Mouse (Mus musculus) liver, embryonic 11.5 days (tissue): ENCODE results near the gene Tsga10ip. TPM values are rescaled to one million over a fixed set of nuclear protein-coding genes. Genes with fewer than 3 reads are reported as not detected.

ENCODE experiments used
- ATAC-seq: fragments of 200-750 bp; cut with Nextera tagmentation; replicated peaks from 2 replicates; pipeline ENCODE4 v1.8.0; 2017; ENCODE audit warnings: moderate number of reproducible peaks, mild to moderate bottlenecking, moderate TSS enrichment, moderate library complexity; ENCODE audit not compliant: low FRiP score
- DNase-seq: peaks from one replicate; pipeline ENCODE4 v3.0.0-alpha.2; 2017; ENCODE audit warnings: low spot score
- H3K27ac ChIP-seq: fragments of 300-500 bp; sonication (generic); 2 replicates; pipeline ENCODE4 v1.5.1; 2014; ENCODE audit warnings: mild to moderate bottlenecking, low read depth, low read length, control low read depth
- H3K27me3 ChIP-seq: fragments of 300-500 bp; sonication (generic); replicated peaks from 2 replicates; pipeline ENCODE4 v1.6.1; 2014; ENCODE audit warnings: low read length, mixed read lengths; ENCODE audit not compliant: control insufficient read depth, insufficient read depth
- H3K36me3 ChIP-seq: fragments of 300-500 bp; sonication (generic); 2 replicates; pipeline ENCODE4 v1.6.1; 2014; ENCODE audit warnings: mild to moderate bottlenecking, low read length, moderate library complexity, mixed read lengths; ENCODE audit not compliant: control insufficient read depth, insufficient read depth
- H3K4me1 ChIP-seq: fragments of 300-500 bp; sonication (generic); replicated peaks from 2 replicates; pipeline ENCODE4 v1.6.1; 2014; ENCODE audit warnings: low read length, mixed read lengths; ENCODE audit not compliant: control insufficient read depth, insufficient read depth
- H3K4me2 ChIP-seq: fragments of 300-500 bp; sonication (generic); 2 replicates; pipeline ENCODE4 v1.6.1; 2014; ENCODE audit warnings: mild to moderate bottlenecking, control low read depth, moderate library complexity
- H3K4me3 ChIP-seq: fragments of 300-500 bp; sonication (generic); 2 replicates; pipeline ENCODE4 v1.5.1; 2014; ENCODE audit warnings: low read depth, low read length, control low read depth
- H3K9ac ChIP-seq: fragments of 300-500 bp; sonication (generic); 2 replicates; pipeline ENCODE4 v1.6.1; 2014; ENCODE audit warnings: low read depth, low read length, control low read depth
- H3K9me3 ChIP-seq: fragments of 300-500 bp; sonication (generic); 2 replicates; pipeline ENCODE4 v1.6.1; 2016; ENCODE audit warnings: low read length, inconsistent platforms, mixed read lengths; ENCODE audit not compliant: control insufficient read depth
- WGBS: fragments of 180-500 bp; shearing (Covaris S2); extraction: QIAGEN DNeasy Blood & Tissue Kit; methylation state at CpG from one replicate; pipeline ENCODE4 v1.1.7; 2014; 5-methylcytosine and 5-hydroxymethylcytosine counted together
- polyA plus RNA-seq: library from polyadenylated mRNA; unstranded; fragments of >200 nt; fragmentation: Nextera tagmentation; extraction: Ambion mirVana; gene quantifications from 2 replicates; pipeline ENCODE4 v1.2.1, GENCODE M21; 2014

The Tsga10ip gene
- polyA plus RNA-seq: 0.30 and 1.2 TPM in 2 replicates

DNA sequence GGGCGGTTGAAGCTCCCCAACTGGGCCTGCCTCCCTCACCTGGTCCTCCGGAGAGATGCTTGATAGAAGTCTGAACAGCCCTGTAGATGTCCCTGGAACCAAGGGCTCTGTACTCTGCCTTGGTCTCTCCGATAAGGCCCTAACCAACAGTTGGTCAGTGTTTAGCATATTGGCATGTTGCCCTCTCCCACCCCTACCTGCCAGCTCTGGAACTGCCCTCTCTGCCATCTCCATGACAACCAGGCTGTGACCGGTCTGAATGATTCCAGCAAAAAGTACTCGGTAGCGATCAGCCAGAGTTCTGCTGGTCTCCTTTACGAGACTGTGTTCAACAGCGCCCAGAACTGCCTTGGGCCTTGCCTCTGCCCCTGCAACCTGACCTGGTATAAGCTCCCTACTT is at the start of gene Tsga10ip:
Gene Tsga10ip (minus strand): TSS at position 234 of the 400 bp plus-strand sequence.
- Histone ChIP-seq H3K36me3 (no peaks in the 10 kb centered on the region), H3K27me3 (no peaks in the 10 kb centered on the region), H3K4me1 (no peaks in the 10 kb centered on the region), H3K9ac (no peak within 1 kb of the TSS), H3K4me2 (no peak within 1 kb of the TSS), H3K9me3 (no peaks in the 10 kb centered on the region), H3K27ac (no peak within 1 kb of the TSS), H3K4me3 (no peak within 1 kb of the TSS)
- no peak for DNase-seq
- ATAC-seq: no peak
- 85% methylated on average over 8 of the region's 8 CpGs for WGBS

DNA sequence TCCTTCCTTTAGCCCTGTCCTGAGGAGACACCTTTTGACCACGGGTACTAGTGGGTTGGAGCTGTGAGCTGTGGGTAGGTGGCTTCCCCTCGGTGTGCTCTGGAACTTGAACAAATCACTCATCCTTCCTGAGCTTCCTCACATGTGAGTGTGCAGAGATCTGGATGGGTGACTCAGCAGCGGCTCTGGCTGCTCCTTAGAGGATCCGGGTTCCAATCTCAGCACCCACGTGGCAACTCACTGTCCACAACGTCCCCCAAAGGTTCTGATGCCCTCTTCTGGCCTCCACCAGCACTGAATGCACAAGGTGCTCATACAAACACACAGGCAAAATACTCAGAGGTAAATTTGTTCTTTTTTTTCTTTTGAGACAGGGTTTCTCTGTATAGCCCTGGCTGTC is 49.4 kb upstream of the Tsga10ip start:
- Histone ChIP-seq H3K4me3 (no peak overlapping the region), H3K4me1 (peaks cover 33% of the 10 kb centered on the region), H3K27me3 (peaks cover 25% of the 10 kb centered on the region), H3K9ac (no peak overlapping the region), H3K36me3 (0 out of 2 replicates have a peak, but pooled peaks cover 2% of the 10 kb centered on the region), H3K9me3 (no peaks in the 10 kb centered on the region), H3K4me2 (no peak overlapping the region), H3K27ac (no peak overlapping the region)
- no peak for ATAC-seq
- no peak for DNase-seq
- WGBS: 68% methylated on average over 6 of the region's 6 CpGs

DNA sequence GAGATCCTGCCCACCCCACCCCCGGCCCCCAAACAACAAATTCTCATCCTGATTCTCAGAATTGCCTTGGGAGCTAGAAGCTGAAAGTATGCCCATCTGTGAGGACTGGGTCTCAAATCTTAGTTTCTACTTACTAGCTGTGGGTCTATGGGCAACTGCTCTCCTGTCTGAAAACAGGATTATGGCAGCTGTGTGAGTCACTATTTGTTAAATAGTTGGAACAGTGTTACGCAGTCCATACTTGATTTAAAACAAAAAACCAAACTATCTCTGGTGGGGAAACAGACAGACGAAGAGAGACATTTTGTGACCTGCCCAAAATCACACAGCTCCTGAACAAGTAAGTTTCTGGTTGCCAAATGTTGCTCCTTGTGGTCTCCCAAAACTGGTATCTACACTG is 47.3 kb upstream of the Tsga10ip start:
- 78% methylated on average over 3 of the region's 3 CpGs for WGBS
- no peak for DNase-seq

DNA sequence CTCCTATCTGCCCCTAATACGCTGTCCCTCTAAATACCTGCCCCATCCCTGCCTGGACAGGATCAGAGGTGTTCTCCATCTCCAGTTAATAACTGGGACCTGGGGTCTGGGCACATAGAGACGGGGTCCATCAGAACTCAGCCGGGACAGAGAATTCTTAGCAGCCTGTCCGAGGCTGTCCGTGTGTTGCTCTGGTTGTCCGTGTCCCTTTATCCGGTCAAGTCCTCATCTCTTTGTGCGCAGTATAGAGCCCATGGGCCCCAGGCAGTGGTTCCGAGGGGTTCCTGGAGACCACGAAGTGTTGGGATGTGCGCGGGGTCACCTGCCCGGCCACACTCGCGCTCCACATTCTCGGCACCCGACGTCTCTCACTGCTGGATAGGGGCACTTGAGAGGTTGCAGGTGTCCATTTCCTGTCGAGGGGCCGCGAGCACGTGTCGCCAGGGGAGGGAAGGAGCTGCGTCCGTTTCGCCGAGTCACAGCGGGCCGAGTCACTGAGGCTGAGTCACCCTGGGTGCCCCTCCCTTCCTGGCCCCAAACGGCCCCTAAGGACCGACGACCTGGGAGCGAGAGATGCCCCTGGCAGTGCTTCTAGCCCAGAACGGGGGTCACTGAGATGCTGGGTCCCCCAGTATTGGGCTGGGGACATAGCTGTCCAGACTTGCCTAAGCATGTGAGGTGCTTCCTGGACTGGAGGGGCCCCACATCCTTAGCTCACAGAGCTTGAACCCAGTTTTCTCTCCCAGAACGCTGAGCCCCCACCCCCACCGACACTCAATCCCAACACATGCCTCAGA is 46.2 kb upstream of the Tsga10ip start:
- Histone ChIP-seq H3K4me1 (peaks cover 15% of the 10 kb centered on the region), H3K36me3 (no peaks in the 10 kb centered on the region), H3K9ac (peak overlapping the region; percentile 46; the same call in 1 of the 2 replicates), H3K27ac (no peak overlapping the region), H3K4me2 (peak overlapping the region; percentile 99), H3K27me3 (peaks cover 33% of the 10 kb centered on the region), H3K9me3 (no peaks in the 10 kb centered on the region), H3K4me3 (peak overlapping the region; percentile 64)
- DNase-seq (peak; percentile 64), ATAC-seq (peak; percentile 60)
- 6% methylated on average over 36 of the region's 36 CpGs for WGBS

More for the DNA sequence above, 47.3 kb upstream of the Tsga10ip start:
- Histone ChIP-seq H3K4me3 (no peak overlapping the region), H3K4me1 (peaks cover 15% of the 10 kb centered on the region), H3K9ac (no peak overlapping the region), H3K27me3 (peaks cover 30% of the 10 kb centered on the region), H3K27ac (no peak overlapping the region), H3K9me3 (no peaks in the 10 kb centered on the region), H3K4me2 (no peak overlapping the region), H3K36me3 (0 out of 2 replicates have a peak, but pooled peaks cover 2% of the 10 kb centered on the region)
- no peak for ATAC-seq

DNA sequence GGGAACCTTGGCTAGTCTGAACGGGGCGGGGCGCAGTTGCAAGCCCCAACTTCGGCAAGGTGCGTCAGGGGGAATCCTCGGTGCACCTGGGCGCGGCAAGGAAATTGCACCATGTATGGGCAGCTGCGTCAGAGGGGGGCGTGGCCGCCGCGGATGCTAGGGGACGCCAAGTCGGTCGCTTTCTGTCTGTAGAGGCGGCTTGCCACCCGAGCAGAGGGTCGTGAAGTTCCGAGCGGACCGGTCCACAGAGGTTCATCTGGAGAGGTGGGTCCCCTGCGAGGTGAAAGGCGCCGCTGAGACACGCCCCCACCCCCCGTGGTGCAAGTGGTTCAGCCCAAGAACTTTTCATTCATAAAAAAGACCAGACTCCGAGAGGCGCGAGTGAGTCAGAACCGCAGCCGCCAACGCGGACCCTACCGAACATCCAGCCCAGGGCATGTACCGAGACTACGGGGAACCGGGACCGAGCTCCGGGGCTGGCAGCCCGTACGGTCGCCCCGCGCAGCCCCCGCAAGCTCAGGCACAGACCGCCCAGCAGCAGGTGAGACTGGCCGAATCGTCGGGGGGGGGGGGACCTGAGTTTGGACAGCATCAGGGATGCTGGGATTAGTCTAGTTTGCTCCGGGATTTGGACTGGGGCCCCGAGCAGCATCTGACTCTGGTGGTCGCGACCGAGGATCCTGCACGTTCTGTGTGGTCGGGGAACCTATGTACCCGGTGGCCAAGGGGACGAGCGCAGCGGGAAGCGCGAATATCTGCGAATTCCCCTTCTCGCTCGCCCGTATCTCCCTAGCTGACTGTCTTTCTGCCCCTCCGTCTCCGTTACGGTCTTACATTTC is 45.4 kb upstream of the Tsga10ip start, which contains the start of gene Fosl1:
Gene Fosl1 (plus strand): TSS at position 33 of the 839 bp plus-strand sequence.
- peak within 1 kb of the TSS; percentile 46 for H3K9ac ChIP-seq
- H3K4me2 ChIP-seq: peak within 1 kb of the TSS; percentile 99
- H3K4me1 ChIP-seq: peaks cover 15% of the 10 kb centered on the region
- H3K27me3 ChIP-seq: peaks cover 33% of the 10 kb centered on the region
- no peaks in the 10 kb centered on the region for H3K9me3 ChIP-seq
- peak; percentile 75 for DNase-seq
- ATAC-seq: peak; percentile 66
- peak within 1 kb of the TSS; percentile 64 for H3K4me3 ChIP-seq
- no peaks in the 10 kb centered on the region for H3K36me3 ChIP-seq
- H3K27ac ChIP-seq: no peak within 1 kb of the TSS; the same call in 1 of the 2 replicates
- under 1% methylated on average over 70 of the region's 70 CpGs for WGBS

DNA sequence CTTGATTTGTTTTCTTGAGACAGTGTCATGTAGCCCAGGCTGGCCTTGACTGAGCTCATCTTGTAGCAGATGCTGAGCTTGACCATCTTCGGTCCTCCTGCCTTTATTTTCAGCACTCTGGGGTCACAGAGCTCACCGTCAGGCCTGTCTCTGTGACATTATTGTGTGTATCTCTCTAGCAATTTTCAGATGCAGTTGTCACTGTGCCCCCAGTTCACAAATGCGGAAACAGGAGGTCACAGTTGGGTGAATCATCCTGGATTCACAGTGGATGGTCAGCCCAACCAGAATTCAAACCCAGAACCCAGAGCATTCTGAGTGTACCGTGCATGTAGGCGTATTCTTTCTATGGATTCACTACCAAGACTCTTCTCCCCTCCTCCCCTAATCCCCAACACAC is 43.4 kb upstream of the Tsga10ip start:
- H3K9me3 ChIP-seq: no peaks in the 10 kb centered on the region
- ATAC-seq: no peak
- no peak overlapping the region for H3K4me3 ChIP-seq
- no peak for DNase-seq
- H3K27ac ChIP-seq: no peak overlapping the region
- H3K4me1 ChIP-seq: peaks cover 15% of the 10 kb centered on the region
- WGBS: 85% methylated on average over 5 of the region's 5 CpGs
- H3K9ac ChIP-seq: no peak overlapping the region
- H3K36me3 ChIP-seq: no peaks in the 10 kb centered on the region
- H3K27me3 ChIP-seq: peaks cover 33% of the 10 kb centered on the region
- H3K4me2 ChIP-seq: no peak overlapping the region

DNA sequence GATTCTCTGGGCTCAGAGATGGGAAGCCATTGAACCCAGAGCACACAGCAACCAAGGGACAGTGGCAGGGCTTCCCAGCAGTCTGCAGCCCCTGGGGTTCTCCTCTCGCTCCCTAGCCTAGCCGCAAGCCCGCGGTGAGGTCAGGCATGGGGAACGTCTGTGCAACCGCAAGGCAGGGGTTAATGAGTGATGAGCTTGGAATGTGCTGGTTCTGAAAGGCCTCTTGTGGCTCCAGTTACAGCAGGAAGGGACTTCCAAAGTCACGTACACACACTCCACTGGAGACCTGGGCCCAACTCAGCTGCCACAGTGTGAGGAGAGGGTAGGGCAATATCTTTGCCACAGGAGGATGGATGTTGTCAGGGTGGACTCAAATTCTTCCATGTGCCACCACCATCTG is 42.6 kb upstream of the Tsga10ip start:
- no peak overlapping the region for H3K27ac ChIP-seq
- no peak overlapping the region for H3K4me3 ChIP-seq
- peaks cover 15% of the 10 kb centered on the region for H3K4me1 ChIP-seq
- H3K9ac ChIP-seq: no peak overlapping the region
- H3K36me3 ChIP-seq: no peaks in the 10 kb centered on the region
- ATAC-seq (no peak), DNase-seq (no peak)
- 27% methylated on average over 7 of the region's 7 CpGs for WGBS
- H3K4me2 ChIP-seq: no peak overlapping the region
- peaks cover 5% of the 10 kb centered on the region; the same call in 1 of the 2 replicates for H3K9me3 ChIP-seq
- peaks cover 33% of the 10 kb centered on the region for H3K27me3 ChIP-seq

DNA sequence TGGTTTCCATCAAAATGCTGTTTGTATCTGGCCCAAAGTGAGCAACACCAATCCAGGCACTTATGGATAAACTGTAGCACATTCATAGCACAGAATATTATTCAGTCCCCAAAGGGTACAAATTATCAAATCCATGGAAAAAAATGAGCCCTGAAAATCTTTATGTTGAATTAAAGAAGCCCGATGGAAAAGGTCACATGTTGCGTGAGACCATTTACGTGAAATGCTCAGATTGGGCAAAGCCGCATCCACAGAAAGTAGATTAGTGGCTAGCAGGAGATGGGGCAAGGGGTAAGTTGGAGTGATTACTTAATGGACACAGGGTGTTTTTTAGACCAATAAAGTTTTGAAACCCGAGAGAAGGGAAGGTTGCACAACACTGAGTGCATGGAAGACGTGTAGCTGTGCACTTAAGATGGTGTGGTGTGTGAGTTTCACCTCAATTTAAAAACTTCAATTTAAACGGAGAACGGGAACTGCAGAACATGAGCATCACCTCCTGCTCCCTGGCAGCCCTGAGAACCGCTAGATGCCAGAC is 42.1 kb upstream of the Tsga10ip start:
- WGBS: 61% methylated on average over 9 of the region's 9 CpGs

More for the DNA sequence above, 42.1 kb upstream of the Tsga10ip start:
- no peaks in the 10 kb centered on the region for H3K36me3 ChIP-seq
- no peak overlapping the region for H3K9ac ChIP-seq
- H3K4me2 ChIP-seq: no peak overlapping the region
- H3K4me3 ChIP-seq: no peak overlapping the region
- ATAC-seq: no peak
- H3K9me3 ChIP-seq: peaks cover 5% of the 10 kb centered on the region; the same call in 1 of the 2 replicates
- peaks cover 15% of the 10 kb centered on the region for H3K4me1 ChIP-seq
- H3K27me3 ChIP-seq: peaks cover 32% of the 10 kb centered on the region
- DNase-seq: no peak
- H3K27ac ChIP-seq: no peak overlapping the region
